In genomic region chr7:47017146-47017545, GRCm38 (mm10) we compare ENCODE assay signal across 28 mouse cellular contexts. TPM values are rescaled to one million over a fixed set of nuclear protein-coding genes. Genes with fewer than 3 reads are reported as not detected.
"Had no signal": no experiment of that assay in that cellular context is flagged by ENCODE, and none has a peak within 500 bp of the region (broad histone marks: within the 10 kb centered on the region; RNA-seq: fewer than 3 reads in every experiment).

No protein-coding gene starts in this region.

- H3K27ac ChIP-seq: lung, embryonic 15.5 days; macrophage; midbrain, embryonic 10.5 days; midbrain, embryonic 12.5 days; neural tube, embryonic 13.5 days; neural tube, embryonic 15.5 days had no signal

- H3K36me3 ChIP-seq: lung, embryonic 15.5 days; midbrain, embryonic 10.5 days; midbrain, embryonic 12.5 days; neural tube, embryonic 13.5 days; neural tube, embryonic 15.5 days had no signal

- H3K4me3 ChIP-seq: lung, embryonic 15.5 days; megakaryocyte, embryonic 14.5 days; midbrain, embryonic 10.5 days; midbrain, embryonic 12.5 days; myocyte; neural tube, embryonic 13.5 days; neural tube, embryonic 15.5 days had no signal

- ATAC-seq: lung, postnatal 0 days; midbrain, embryonic 16.5 days had no signal

- H3K27me3 ChIP-seq: lung, embryonic 15.5 days; neural tube, embryonic 15.5 days had no signal

- DNase-seq: lung, adult 2 months; lung, postnatal 14 days; lung, postnatal 36 days; midbrain, embryonic 14.5 days; retina, postnatal 1 day; right cerebral cortex, adult 18-20 months; right cerebral cortex, postnatal 25 days; right cerebral cortex, postnatal 4 days; spleen, adult 18-20 months; thymus, adult 2 months; thymus, postnatal 25 days; thymus, postnatal 4 days had no signal

- H3K9me3 ChIP-seq: lung, embryonic 15.5 days; megakaryocyte, embryonic 14.5 days; midbrain, embryonic 10.5 days; midbrain, embryonic 12.5 days; neural tube, embryonic 13.5 days; neural tube, embryonic 15.5 days had no signal

- H3K9ac ChIP-seq: lung, embryonic 15.5 days; midbrain, embryonic 12.5 days; neural tube, embryonic 13.5 days; neural tube, embryonic 15.5 days had no signal

RNA-seq across cellular contexts. Expression of gene Gm9999, which starts 33.8 kb away (rescaled TPM):
- total RNA-seq: megakaryocyte progenitor cell, adult 5-6 weeks had no signal
- polyA plus RNA-seq: lung, adult 2 months; lung, embryonic 15.5 days; lung, postnatal 0 days; macrophage; midbrain, embryonic 10.5 days; midbrain, embryonic 12.5 days; midbrain, embryonic 14.5 days; midbrain, embryonic 16.5 days; myocyte; neural tube, embryonic 11.5 days; neural tube, embryonic 13.5 days; neural tube, embryonic 15.5 days; small intestine, adult 2 months; stomach, embryonic 14.5 days; stomach, embryonic 16.5 days; urinary bladder, adult 2 months had no signal
